Mouse (Mus musculus) yolk sac, embryonic 10.5 days (tissue): Measurements from ENCODE around the gene 4933424G06Rik.

Experiments
- DNase-seq: peaks from one replicate; pipeline ENCODE4 v3.0.0-alpha.2; 2017; ENCODE audit warnings: low spot score

Gene 4933424G06Rik

DNA sequence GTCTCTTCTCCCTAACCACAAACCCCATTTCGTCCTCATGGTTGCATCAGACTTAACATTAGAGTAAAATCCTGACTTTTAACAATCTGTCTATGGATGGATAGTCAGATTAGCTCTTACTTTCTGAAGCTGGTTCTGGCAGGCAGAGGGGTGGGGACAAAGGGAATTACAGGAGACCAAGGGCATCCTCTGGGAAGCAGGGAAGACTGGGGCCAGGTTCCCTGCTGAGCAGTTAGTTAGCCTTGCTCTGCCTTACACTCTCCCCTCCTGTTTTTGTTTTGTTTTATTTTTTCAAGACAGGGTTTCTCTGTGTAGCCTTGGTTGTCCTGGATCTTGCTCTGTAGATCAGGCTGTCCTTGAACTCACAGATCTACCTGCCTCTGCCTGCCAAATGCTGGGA is 60.0 kb downstream of the 4933424G06Rik start:
- DNase-seq = no peak

DNA sequence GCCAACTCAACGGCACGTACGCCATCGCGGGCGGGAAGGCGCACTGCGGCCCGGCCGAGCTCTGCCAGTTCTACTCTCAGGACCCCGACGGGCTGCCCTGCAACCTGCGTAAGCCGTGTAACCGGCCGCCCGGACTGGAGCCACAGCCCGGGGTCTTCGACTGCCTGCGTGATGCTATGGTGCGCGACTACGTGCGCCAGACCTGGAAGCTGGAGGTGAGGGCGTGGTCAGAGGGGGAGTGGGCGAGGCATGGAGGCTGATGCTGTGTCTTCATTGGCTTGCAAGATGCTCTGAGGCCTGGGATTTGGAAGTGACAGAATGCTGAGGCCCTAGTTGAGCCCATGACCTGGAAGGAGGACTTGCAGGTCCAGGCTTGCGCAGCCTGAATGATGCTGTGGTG is 61.0 kb downstream of the 4933424G06Rik start:
- DNase-seq = no peak

DNA sequence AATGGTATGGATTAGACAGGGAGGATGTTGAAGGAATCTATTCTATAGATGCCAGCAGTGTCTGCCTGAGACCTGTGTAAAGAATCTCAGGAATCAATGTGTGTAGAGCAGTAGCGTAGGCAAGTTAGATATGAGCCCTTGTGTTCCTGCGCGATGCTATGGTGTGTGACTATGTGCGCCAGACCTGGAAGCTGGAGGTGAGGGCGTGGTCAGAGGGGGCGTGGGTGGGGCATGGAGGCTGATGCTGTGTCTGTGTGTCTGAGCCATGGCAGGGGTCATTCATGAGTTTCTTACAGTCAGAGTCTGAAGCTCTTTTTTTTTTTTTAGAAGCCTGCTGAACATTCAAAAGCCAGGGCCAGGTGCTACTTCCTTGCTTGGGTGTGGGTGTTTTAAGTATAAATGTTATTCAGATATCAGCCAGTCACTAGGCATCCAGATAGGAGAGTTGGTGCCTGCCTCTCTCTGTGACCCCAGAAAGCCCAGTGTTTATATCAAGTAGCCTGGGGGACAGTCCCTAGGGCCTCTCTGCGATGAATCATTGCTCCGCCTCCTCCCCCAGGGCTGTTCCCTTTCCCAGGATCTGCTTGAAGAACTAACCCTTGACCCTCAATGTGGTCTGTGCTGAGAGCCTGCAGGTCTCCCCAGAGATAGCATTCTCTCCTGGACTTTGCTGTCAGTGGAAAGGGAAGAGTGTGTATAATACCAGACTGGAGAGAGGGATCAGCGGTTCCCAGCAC is 62.4 kb downstream of the 4933424G06Rik start:
- peak; percentile 61 for DNase-seq

DNA sequence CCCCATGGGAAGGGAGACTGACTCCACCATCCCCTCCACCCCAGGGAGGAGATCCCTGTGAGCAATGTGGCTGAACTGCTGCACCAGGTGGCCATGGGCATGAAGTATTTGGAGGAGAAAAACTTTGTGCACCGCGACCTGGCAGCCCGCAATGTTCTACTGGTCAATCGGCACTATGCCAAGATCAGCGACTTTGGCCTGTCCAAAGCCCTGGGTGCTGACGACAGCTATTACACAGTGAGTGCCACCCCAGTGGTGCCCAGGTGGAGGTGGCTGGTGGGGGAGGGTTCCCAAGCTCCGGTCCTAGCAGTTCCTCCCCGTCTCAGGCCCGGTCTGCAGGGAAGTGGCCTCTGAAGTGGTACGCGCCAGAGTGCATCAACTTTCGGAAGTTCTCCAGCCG is 70.8 kb downstream of the 4933424G06Rik start:
- DNase-seq = no peak

DNA sequence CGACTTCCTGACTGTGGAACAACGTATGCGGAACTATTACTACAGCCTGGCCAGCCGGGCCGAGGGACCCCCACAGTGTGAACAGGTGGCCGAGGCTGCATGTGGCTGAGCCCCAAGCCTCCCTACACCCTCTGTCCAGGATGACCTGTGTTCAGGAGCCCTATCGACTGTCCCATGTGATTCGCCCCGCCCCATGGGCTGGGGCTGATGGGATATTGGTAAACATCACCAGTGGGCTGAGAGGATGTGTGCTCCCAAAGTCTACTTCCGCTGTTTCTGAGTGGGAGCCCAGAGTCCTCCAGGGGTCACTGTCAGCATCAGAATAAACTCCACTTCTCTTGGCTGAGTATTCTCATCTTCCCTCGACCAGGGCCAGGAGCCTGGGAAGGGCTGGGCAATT is 72.5 kb downstream of the 4933424G06Rik start:
- DNase-seq = no peak

DNA sequence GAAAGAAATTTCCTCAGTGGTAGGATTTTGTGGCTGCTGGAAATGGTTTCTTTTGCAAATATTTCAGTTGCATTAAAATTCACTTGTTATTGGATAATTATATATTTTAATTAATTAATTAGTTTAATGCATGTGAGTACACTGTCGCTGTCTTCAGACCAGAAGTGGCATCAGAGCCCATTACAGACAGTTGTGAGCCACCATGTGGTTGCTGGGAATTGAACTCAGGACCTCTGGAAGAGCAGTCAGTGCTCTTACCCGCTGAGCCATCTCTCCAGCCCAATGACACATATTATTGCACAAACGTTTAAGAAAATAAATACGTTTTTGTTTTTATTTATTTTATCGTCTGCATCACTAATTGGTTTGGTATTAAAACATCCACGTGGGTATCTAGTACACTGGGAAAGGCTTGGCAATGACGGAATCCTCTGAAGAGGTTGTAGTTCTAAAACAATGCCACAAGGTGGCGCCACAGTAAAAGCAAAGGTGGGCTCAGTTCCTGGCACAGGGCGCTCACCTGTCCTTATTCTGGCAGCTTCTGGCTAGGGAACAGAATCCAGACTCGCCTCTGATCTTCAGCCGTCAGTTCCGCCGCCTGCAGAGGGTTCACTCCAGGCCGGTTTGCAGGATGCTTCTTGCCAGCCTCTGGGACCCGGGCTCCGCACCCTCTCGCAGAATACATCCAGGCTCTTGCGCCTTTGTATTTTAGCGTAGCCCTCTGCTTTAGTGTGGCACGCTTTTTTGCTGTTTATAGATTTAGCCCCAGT is 74.6 kb downstream of the 4933424G06Rik start:
- peak; percentile 74 for DNase-seq

DNA sequence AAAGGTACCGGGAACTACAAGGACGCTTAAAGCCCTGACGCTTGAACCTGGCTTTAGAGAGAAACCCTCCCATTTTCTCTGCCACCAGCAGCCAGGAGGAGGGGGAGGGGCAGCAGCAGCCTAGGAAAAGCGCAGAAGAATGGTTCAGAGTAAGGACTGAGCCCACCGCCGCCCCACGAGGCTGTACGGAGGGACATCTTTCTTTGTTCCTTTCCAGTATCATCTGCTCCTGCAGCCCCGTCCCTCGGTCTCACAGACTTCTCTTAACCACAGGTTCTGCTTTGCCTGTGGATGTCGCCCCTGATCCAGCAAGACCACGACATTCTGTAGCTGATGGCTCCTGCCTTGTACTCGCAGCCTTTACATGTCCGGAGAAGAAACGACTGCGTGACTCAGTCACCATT is 75.3 kb downstream of the 4933424G06Rik start:
- DNase-seq = peak; percentile 14

DNA sequence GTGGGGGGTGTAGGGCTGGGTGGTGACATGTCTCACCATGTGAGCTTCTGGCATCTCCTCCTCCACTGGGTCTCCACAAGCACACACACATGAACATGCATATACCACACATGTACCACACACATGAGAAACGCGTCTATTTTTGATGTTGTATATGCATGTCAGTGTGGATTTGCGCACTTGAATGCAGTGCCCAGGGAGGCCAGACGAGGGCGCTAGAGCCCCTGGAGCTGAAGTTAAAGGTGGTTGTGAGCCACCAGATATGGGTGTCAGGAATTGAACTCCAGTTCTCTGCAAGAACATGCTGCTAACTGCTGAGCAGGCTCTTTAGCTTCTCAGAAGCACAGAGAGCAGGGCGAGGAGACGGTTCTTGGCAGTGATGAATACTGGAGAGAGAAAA is 76.4 kb downstream of the 4933424G06Rik start:
- DNase-seq = no peak

DNA sequence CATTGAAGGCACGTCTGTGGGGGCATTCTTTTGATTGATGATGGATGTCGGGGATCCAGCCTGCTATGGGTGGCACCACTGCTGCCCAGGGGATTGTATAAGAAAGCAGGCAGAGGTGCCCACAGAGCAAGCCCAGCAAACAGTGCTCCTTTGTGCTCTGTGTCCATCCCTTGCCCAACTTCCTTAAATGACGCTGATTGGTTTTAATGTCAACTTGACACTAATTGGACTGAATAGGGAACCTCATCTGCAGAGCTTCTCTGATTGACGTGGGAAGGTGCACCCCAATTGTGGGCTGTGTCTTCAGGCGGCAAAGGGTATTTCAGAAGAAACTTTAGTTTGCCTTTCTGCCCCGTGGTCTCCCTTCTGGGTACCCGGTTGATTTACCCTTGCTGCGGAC is 79.5 kb downstream of the 4933424G06Rik start:
- no peak for DNase-seq

DNA sequence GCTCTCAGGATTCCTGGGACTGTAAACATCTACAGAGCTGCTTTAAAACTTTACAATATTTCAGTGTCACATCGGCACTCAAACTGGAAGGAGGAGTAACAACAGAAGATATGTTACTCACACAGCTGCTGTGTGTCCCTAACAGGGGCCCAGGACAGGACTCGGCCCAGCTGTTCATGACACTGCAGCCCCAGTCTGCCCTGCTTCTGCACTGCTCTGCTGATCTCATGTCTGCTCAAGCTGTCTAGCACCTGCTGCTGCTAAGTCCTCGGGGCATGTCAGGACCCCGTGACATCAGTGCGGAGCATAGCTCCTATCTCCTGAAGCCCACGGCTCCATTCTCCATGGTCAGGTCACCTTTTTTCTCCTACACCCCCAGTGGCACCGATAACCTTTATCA is 86.8 kb downstream of the 4933424G06Rik start:
- DNase-seq = no peak

DNA sequence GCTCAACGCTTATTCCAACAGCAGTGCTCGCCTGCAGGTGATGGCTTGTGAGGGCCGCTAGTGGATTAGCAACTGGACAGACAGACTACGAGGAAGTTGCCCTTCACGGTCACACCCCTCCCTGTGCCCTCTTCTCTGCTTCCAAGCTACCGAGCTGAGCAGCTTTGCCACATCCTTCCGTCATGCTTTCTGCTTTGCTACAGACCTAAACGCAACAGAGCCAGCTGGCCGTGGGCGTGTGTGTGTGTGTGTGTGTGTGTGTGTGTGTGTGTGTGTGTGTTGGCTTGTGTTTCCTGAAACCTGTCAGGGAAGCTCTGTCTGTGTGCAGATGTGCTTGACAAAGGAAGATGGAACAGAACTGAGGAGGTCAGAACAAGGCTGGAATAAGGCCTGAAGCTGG is 87.5 kb downstream of the 4933424G06Rik start:
- no peak for DNase-seq

DNA sequence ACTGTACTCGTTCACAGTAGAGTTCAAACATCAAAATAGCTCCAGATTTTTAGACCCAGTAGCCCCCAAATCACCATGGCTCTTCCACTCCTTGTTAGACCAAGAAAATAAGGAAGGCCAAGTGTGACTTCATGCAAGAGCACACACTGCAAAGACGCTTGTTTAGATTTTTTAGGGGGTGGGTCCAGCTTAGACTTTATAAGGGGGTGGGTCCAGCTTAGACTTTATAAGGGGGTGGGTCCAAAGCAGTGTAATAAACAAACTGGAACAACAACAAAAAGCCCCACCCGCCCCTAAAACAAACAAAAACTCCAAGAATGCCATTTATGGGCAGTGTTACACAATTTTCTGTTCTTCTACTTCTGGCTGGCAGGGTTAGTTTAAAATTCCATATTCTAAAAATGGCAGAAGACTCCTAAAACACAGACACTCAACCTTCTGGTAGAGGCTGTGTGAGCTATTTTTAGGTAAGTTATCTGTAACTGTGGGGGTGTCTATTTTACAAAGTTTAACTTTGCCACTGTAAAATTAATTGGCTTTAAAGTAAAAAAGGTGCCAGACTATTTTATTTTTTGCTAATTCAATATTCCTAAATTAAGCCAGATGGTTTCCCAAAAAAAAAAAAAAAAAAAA is 90.5 kb downstream of the 4933424G06Rik start:
- DNase-seq = no peak

DNA sequence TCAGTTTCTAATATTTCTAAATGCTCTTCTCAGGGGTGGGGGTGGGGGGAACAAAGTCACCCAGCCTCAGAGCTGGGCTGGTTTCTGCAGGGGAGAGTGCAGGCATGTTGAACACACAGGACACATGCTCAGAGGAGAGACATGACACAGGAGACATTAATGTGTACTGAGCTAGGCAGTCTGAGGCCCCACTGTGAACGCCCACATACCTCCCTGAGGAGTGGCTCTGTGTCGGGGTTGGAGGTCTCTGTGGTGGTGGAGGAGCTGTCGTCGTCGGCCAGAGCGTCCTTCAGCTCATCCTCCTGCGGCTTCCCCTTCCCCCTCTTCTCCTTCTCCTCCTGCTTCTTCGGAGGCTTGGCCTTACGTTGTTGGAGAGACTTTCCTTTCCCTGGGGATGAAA is 94.3 kb downstream of the 4933424G06Rik start:
- no peak for DNase-seq

DNA sequence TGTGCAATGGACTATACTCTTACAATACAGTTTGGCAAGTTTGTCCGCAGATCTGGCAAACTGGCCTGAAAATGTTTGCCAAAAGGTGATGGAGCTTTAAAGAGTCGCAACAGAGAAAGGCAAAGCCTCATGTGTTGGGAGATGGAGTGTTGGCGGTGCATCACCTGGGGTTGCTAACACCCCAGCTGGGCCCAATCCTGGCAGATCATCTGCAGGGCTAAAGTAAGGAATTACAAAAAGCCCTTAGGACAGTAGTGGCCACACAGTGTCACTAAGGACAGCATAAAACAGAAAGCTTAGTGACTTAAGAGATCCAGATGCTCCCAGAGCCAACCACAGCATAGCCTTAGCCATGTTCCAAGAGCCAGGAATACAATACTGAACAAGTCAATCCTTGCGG is 94.9 kb downstream of the 4933424G06Rik start:
- DNase-seq = no peak

DNA sequence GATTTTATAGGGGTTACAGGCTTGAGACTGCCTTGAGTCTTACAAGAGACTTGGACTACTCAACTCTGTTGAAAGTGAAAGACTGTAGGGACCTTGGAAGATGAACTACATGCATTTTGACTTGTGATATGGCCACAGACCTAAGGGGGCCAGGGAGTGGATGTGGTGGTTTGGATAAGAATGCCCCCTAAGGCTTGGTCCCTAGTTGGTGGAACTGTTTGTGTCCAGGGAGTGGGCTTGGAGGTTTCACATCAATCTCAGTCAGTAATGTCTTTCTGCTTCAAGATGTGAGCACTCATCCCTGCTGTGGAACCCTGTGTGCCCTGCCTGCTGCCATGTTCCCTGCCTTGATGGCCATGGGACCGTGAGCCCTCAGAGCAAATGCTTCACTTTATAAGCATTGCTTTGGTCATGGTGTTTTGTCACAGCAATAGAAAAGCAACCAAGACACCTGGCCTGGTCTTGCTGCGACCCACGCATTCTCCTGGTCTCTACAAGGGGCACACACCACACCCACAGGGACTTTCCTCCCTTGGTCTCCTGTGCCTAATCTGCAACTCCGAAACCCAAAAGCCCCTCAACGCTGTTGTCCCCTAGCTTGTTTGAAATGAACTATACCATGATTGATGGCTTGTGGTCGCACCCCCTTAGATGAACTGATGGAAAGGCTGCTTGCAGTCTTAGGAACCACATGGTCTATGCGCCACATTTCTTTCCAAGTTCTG is 96.4 kb downstream of the 4933424G06Rik start:
- DNase-seq = no peak

DNA sequence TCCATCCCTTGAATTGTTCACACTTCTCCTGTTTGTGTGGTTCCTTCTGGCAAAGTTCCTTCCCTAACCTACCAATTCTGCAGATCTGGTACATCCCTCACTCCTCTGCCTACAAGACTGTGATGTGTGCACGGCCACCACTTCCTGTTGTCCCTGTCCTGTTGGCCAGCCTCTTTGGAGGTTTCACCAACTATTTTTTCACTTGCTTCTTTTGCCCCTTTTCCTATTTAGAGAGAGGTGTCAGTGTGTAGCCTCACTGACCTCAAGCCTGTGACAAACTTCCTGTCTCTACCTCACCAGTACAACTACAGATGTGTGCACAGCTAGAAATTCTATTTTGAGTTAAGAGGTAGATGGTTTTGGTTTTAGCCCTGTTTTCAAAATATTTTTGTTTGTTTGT is 97.1 kb downstream of the 4933424G06Rik start:
- DNase-seq = no peak
